Mouse (Mus musculus) intestine, postnatal 0 days (tissue): ENCODE measurements around the gene Golga2. TPM values are rescaled to one million over a fixed set of nuclear protein-coding genes. Genes with fewer than 3 reads are reported as not detected.

Source experiments
- ATAC-seq: fragments of 200-750 bp; cut with Nextera tagmentation; 2 replicates; pipeline ENCODE4 v1.8.0; 2017; ENCODE audit warnings: mild to moderate bottlenecking, moderate TSS enrichment, moderate library complexity
- H3K27ac ChIP-seq: fragments of 300-500 bp; sonication (generic); 2 replicates; pipeline ENCODE4 v1.5.1; 2014; ENCODE audit warnings: mild to moderate bottlenecking, low read depth, low read length, moderate library complexity
- H3K27me3 ChIP-seq: fragments of 300-500 bp; sonication (generic); replicated peaks from 2 replicates; pipeline ENCODE4 v1.6.1; 2014; ENCODE audit warnings: low read length, mixed read lengths; ENCODE audit not compliant: control insufficient read depth, insufficient read depth
- H3K36me3 ChIP-seq: fragments of 300-500 bp; sonication (generic); 2 replicates; pipeline ENCODE4 v1.6.1; 2014; ENCODE audit warnings: mild to moderate bottlenecking, moderate library complexity; ENCODE audit not compliant: control insufficient read depth, insufficient read depth
- H3K4me1 ChIP-seq: fragments of 300-500 bp; sonication (generic); replicated peaks from 2 replicates; pipeline ENCODE4 v1.6.1; 2014; ENCODE audit warnings: antibody characterized with exemption, low read length, mixed read lengths; ENCODE audit not compliant: control insufficient read depth, insufficient read depth
- H3K4me2 ChIP-seq: fragments of 300-500 bp; sonication (generic); replicated peaks from 2 replicates; pipeline ENCODE4 v1.6.1; 2014; ENCODE audit warnings: low read depth, mild to moderate bottlenecking, moderate library complexity
- H3K4me3 ChIP-seq: fragments of 300-500 bp; sonication (generic); 2 replicates; pipeline ENCODE4 v1.5.1; 2014; ENCODE audit warnings: low read depth, low read length
- H3K9ac ChIP-seq: fragments of 300-500 bp; sonication (generic); 2 replicates; pipeline ENCODE4 v1.6.1; 2014; ENCODE audit warnings: mild to moderate bottlenecking, low read depth, low read length
- H3K9me3 ChIP-seq: fragments of 300-500 bp; sonication (generic); 2 replicates; pipeline ENCODE4 v1.6.1; 2016; ENCODE audit warnings: mixed run types; ENCODE audit not compliant: control insufficient read depth
- CTCF ChIP-seq: sonication (generic); IDR thresholded peaks from 2 replicates; pipeline ENCODE4 v1.5.1; 2016; ENCODE audit warnings: low read depth, mild to moderate bottlenecking, control low read depth, antibody characterized with exemption, moderate library complexity
- WGBS: fragments of 180-500 bp; shearing (Covaris S2); extraction: QIAGEN DNeasy Blood & Tissue Kit; methylation state at CpG from one replicate; pipeline ENCODE4 v1.1.7; 2014; 5-methylcytosine and 5-hydroxymethylcytosine counted together
- polyA plus RNA-seq: library from polyadenylated mRNA; unstranded; fragments of >200 nt; fragmentation: Nextera tagmentation; extraction: Ambion mirVana; gene quantifications from 2 replicates; pipeline ENCODE4 v1.2.1, GENCODE M21; 2015

Golga2 gene
- polyA plus RNA-seq, 1 experiment from 2014 or later = 15.2 TPM

DNA sequence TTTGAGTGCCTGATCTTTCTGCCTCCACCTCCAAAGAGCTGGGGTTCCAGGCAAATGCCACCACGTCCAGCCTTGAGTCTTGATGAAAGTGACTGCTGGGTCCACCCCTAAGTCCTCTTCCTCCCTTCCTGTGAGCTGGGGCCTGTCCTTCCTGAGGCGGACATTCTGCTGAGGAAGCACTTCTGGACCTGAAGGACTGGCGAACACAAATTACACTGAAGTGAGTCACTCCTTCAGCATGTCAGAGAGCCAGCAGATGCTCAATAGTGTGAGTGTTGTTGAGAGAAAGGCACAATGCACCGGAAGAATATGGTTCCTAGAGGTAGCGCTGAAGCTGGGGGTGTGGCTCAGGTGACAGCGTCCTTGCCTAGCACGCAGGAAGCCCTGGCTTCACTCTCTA lies 38.2 kb downstream of the Golga2 start:
- Histone ChIP-seq H3K9ac (no peak overlapping the region), H3K27ac (peak overlapping the region; percentile 6; the same call in 1 of the 2 replicates), H3K4me3 (no peak overlapping the region), H3K27me3 (no peaks in the 10 kb centered on the region), H3K4me1 (no peaks in the 10 kb centered on the region), H3K36me3 (peaks cover 14% of the 10 kb centered on the region; the same call in 1 of the 2 replicates), H3K4me2 (no peak overlapping the region), H3K9me3 (no peaks in the 10 kb centered on the region)
- ATAC-seq = peak; percentile 14; the same call in 1 of the 2 replicates
- no peak for TF ChIP-seq CTCF
- WGBS = 38% methylated on average over 7 of the region's 7 CpGs

DNA sequence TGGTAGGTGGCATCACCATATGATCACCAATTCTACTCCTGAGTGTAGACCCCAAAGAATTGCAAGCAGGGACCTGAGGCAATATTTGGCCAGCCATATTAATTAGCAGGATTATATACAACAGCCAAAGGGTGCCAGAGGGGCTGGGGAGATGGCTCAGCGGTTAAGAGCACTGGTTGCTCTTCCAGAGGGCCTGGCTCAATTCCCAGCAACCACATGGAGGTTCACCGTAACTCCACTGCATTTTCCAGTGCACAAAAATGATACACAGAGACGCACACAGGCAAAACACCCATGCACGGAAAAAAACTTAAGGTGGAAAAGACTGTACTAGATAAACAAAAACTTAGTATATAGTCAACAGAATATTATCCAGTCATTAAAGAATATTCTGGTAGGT lies 40.0 kb downstream of the Golga2 start:
- WGBS = 64% methylated on average over 4 of the region's 4 CpGs
- no peak overlapping the region for H3K4me3 ChIP-seq
- no peak overlapping the region for H3K4me2 ChIP-seq
- no peak for ATAC-seq
- peaks cover 14% of the 10 kb centered on the region; the same call in 1 of the 2 replicates for H3K36me3 ChIP-seq
- H3K9ac ChIP-seq = 0 out of 2 replicates have a peak overlapping the region, but pooled peaks have one; percentile 11
- no peak for TF ChIP-seq CTCF
- no peaks in the 10 kb centered on the region for H3K4me1 ChIP-seq
- no peak overlapping the region for H3K27ac ChIP-seq
- no peaks in the 10 kb centered on the region for H3K9me3 ChIP-seq
- no peaks in the 10 kb centered on the region for H3K27me3 ChIP-seq

DNA sequence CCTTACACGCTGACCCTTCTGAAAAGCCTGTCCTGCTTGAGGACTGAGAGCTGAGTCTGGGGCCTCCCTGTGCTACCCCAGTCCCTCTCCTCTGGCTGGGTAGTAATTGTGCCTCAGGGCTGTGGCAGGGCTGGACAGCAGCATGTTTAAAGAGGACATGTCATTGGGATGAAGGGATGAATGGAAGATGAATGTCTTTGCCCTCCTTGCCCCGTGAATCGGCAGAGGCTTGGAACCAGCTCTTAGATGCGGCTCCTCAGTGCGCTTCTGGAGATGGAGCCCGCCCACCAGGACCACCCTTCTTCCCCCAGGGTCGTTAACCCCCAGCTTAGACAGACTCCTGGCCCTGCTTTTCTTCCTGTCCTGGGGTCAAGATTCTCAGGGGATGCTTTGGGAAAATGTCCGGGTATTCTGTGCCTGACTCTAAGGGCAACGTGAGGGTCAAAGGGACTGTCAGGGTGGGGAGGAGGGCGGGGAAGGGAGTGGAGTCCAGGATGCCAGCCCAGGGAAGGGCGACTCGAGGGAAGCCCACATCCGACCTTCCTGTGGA lies 41.8 kb downstream of the Golga2 start:
- ATAC-seq = no peak
- WGBS = 40% methylated on average over 13 of the region's 13 CpGs
- no peak overlapping the region for H3K9ac ChIP-seq
- no peak overlapping the region for H3K4me3 ChIP-seq
- H3K9me3 ChIP-seq = no peaks in the 10 kb centered on the region
- no peaks in the 10 kb centered on the region for H3K4me1 ChIP-seq
- H3K4me2 ChIP-seq = no peak overlapping the region
- no peaks in the 10 kb centered on the region for H3K27me3 ChIP-seq
- peaks cover 20% of the 10 kb centered on the region for H3K36me3 ChIP-seq
- no peak for TF ChIP-seq CTCF
- H3K27ac ChIP-seq = no peak overlapping the region

DNA sequence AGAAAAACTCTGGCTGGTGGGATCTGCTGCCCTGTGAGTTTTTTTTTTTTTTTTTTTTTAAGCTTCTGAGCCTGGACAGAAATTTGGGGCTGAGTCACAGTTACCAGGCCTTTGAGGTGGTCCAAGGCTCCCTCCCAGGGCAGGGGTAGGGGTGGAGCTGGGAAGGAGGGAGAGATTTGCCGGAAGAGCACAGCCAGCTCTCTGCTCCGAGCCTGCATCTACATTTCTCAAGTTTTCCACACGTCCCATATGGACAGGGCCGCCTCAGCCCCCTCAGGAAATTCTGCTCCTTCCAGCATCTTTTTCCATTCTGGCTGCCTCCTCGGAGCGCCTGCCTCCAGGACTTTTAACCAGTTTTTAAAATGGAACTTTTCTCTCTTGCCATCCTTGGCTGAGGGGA lies 42.3 kb downstream of the Golga2 start:
- Histone ChIP-seq H3K27me3 (no peaks in the 10 kb centered on the region), H3K4me3 (no peak overlapping the region), H3K36me3 (peaks cover 25% of the 10 kb centered on the region), H3K4me1 (no peaks in the 10 kb centered on the region), H3K9ac (no peak overlapping the region), H3K27ac (no peak overlapping the region), H3K4me2 (no peak overlapping the region), H3K9me3 (no peaks in the 10 kb centered on the region)
- 53% methylated on average over 6 of the region's 6 CpGs for WGBS
- TF ChIP-seq CTCF = no peak
- no peak for ATAC-seq

DNA sequence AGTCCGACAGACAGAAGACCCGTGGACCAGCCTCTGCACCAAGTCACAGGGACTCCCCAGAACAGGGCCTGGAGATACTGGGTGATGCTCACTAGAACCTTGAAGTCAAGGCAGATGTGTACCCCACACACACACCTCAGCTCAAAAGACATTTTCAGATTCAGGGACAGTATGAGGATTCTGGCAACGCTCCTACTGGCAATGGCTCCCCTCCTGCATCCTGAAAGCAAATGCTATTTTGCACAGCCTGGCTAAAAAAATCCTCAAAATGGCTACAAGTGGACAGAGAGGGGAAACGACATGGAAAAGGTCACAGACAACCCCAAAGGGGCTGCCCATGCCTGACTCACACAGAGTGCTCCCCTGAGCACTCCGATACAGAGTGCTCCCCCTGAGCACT lies 45.0 kb downstream of the Golga2 start:
- Histone ChIP-seq H3K9me3 (no peaks in the 10 kb centered on the region), H3K4me1 (no peaks in the 10 kb centered on the region), H3K27ac (no peak overlapping the region), H3K9ac (no peak overlapping the region), H3K27me3 (no peaks in the 10 kb centered on the region), H3K4me3 (no peak overlapping the region), H3K4me2 (no peak overlapping the region), H3K36me3 (peaks cover 52% of the 10 kb centered on the region)
- no peak for TF ChIP-seq CTCF
- 81% methylated on average over 5 of the region's 5 CpGs for WGBS
- ATAC-seq = no peak

DNA sequence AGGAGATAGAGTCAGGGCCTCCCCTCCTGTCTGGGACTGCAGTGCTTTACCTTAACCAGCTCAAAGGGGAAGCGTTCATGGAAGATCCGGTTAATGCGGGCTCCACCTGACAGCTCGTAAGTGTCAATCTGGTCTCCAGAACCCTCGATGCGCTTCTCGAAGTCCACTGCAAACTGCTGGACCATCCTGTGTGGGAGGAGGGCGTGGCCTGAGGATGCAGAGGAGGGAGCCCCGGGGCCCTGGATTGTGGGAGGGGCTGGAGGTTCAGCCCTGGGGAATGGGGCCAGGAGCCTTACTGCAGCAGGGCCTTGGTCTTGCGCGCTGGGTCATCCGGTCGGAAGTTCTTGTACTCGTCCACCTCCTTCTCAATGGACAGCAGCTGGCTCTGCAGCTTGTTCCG lies 48.7 kb downstream of the Golga2 start:
- H3K27me3 ChIP-seq = no peaks in the 10 kb centered on the region
- H3K27ac ChIP-seq = no peak overlapping the region
- WGBS = 66% methylated on average over 15 of the region's 15 CpGs
- no peak for TF ChIP-seq CTCF
- H3K36me3 ChIP-seq = peaks cover 73% of the 10 kb centered on the region
- no peak overlapping the region for H3K4me2 ChIP-seq
- H3K4me1 ChIP-seq = no peaks in the 10 kb centered on the region
- no peak for ATAC-seq
- H3K9ac ChIP-seq = no peak overlapping the region
- H3K9me3 ChIP-seq = no peaks in the 10 kb centered on the region
- no peak overlapping the region for H3K4me3 ChIP-seq
